Mouse (Mus musculus) C2C12 (cell line): ENCODE measurements around the gene Jade1. TPM values are rescaled to one million over a fixed set of nuclear protein-coding genes. Genes with fewer than 3 reads are reported as not detected.

Source experiments
- H3K27me3 ChIP-seq: one replicate; pipeline ENCODE4 v1.6.1; 2011; ENCODE audit not compliant: control insufficient read depth, insufficient read depth, insufficient read length
- H3K36me3 ChIP-seq: one replicate; pipeline ENCODE4 v1.6.1; 2011; ENCODE audit not compliant: control insufficient read depth, insufficient read depth
- H3K4me3 ChIP-seq: one replicate; pipeline ENCODE4 v1.5.1; 2011; ENCODE audit warnings: mild to moderate bottlenecking, control low read depth; ENCODE audit not compliant: poor library complexity, insufficient read depth, severe bottlenecking
- H3K79me2 ChIP-seq: one replicate; pipeline ENCODE4 v1.6.1; 2011; ENCODE audit not compliant: control insufficient read depth, insufficient read depth
- H3K79me3 ChIP-seq: one replicate; pipeline ENCODE4 v1.6.1; 2011; ENCODE audit warnings: low read depth, control low read depth
- H3ac ChIP-seq: one replicate; pipeline ENCODE3; 2011; ENCODE audit warnings: low read depth; ENCODE audit not compliant: control insufficient read depth, insufficient read length
- CEBPB ChIP-seq: IDR thresholded peaks from one replicate; pipeline ENCODE4 v1.6.1; 2011; ENCODE audit warnings: low read depth, mild to moderate bottlenecking, control low read depth, moderate library complexity
- CTCF ChIP-seq: IDR thresholded peaks from one replicate; pipeline ENCODE4 v1.5.1; 2011; ENCODE audit not compliant: control insufficient read depth, insufficient read depth, insufficient read length
- FOSL1 ChIP-seq: IDR thresholded peaks from one replicate; pipeline ENCODE4 v1.8.0; 2011; ENCODE audit warnings: mild to moderate bottlenecking, low read length; ENCODE audit not compliant: poor library complexity, insufficient read depth, severe bottlenecking
- MAX ChIP-seq: IDR thresholded peaks from one replicate; pipeline ENCODE4 v1.6.1; 2011; ENCODE audit warnings: mild to moderate bottlenecking, control low read depth
- MYOD1 ChIP-seq: IDR thresholded peaks from one replicate; pipeline ENCODE4 v1.6.1; 2011; ENCODE audit warnings: low read depth; ENCODE audit not compliant: control insufficient read depth, insufficient read length
- MYOG ChIP-seq: IDR thresholded peaks from one replicate; pipeline ENCODE4 v1.6.1; 2011; ENCODE audit not compliant: control insufficient read depth, insufficient read length; ENCODE audit errors: extremely low read depth
- USF1 ChIP-seq: IDR thresholded peaks from one replicate; pipeline ENCODE4 v1.6.1; 2011; ENCODE audit warnings: low read depth, mild to moderate bottlenecking, control low read depth, moderate library complexity
- polyA plus RNA-seq: library from polyadenylated mRNA; unstranded; fragments of >200 nt; fragmentation: generic; extraction: Trizol; gene quantifications from one replicate; pipeline ENCODE4 v1.2.1, GENCODE M21; 2012; ENCODE audit warnings: missing spikeins

Jade1 gene
- polyA plus RNA-seq, 1 experiment, result 25.1 TPM

- no peak overlapping the region for H3ac ChIP-seq
- no peak overlapping the region for H3K4me3 ChIP-seq
- peaks cover 13% of the 10 kb centered on the region for H3K36me3 ChIP-seq
- no peaks in the 10 kb centered on the region for H3K27me3 ChIP-seq
- TF ChIP-seq CEBPB, result no peak
- no peak for TF ChIP-seq FOSL1
- no peak for TF ChIP-seq MYOG
- TF ChIP-seq MYOD1, result no peak
- no peak for TF ChIP-seq MAX
- TF ChIP-seq USF1, result no peak
- TF ChIP-seq CTCF, result no peak
- peaks cover 76% of the 10 kb centered on the region for H3K79me3 ChIP-seq
- H3K79me2 ChIP-seq, result peaks cover 100% of the 10 kb centered on the region
Observed at GRCm38 (mm10) chr3:41580401-41581323, 25.1 kb downstream of the Jade1 start.

- Histone ChIP-seq H3K4me3 (no peak overlapping the region), H3K27me3 (no peaks in the 10 kb centered on the region), H3K36me3 (peaks cover 13% of the 10 kb centered on the region), H3K79me3 (peaks cover 69% of the 10 kb centered on the region), H3K79me2 (peaks cover 100% of the 10 kb centered on the region), H3ac (no peak overlapping the region)
- TF ChIP-seq CTCF, result no peak
- TF ChIP-seq MAX, result no peak
- no peak for TF ChIP-seq CEBPB
- TF ChIP-seq MYOG, result no peak
- TF ChIP-seq MYOD1, result no peak
- TF ChIP-seq USF1, result no peak
- no peak for TF ChIP-seq FOSL1
Observed at GRCm38 (mm10) chr3:41581436-41581835, 25.9 kb downstream of the Jade1 start.

- Histone ChIP-seq H3K27me3 (no peaks in the 10 kb centered on the region), H3ac (no peak overlapping the region), H3K79me2 (peaks cover 100% of the 10 kb centered on the region), H3K79me3 (peaks cover 61% of the 10 kb centered on the region), H3K36me3 (peaks cover 13% of the 10 kb centered on the region), H3K4me3 (no peak overlapping the region)
- TF ChIP-seq USF1 (no peak), MAX (no peak), FOSL1 (no peak), MYOG (no peak), CEBPB (no peak), MYOD1 (no peak), CTCF (no peak)
Observed at GRCm38 (mm10) chr3:41582256-41582655, 26.7 kb downstream of the Jade1 start.

GRCm38 (mm10) chr3:41583092-41583491 is 27.6 kb downstream of the Jade1 start:
- TF ChIP-seq USF1 (no peak), CTCF (no peak), MAX (no peak), MYOD1 (no peak), FOSL1 (no peak), MYOG (no peak), CEBPB (no peak)
- peaks cover 13% of the 10 kb centered on the region for H3K36me3 ChIP-seq

GRCm38 (mm10) chr3:41583621-41584020 is 28.1 kb downstream of the Jade1 start:
- Histone ChIP-seq H3K79me2 (peaks cover 100% of the 10 kb centered on the region), H3K36me3 (peaks cover 13% of the 10 kb centered on the region)

More at GRCm38 (mm10) chr3:41583092-41583491, 27.6 kb downstream of the Jade1 start:
- Histone ChIP-seq H3K27me3 (no peaks in the 10 kb centered on the region), H3ac (no peak overlapping the region), H3K79me2 (peaks cover 100% of the 10 kb centered on the region), H3K4me3 (no peak overlapping the region), H3K79me3 (peaks cover 60% of the 10 kb centered on the region)

More at GRCm38 (mm10) chr3:41583621-41584020, 28.1 kb downstream of the Jade1 start:
- no peak overlapping the region for H3ac ChIP-seq
- no peak for TF ChIP-seq MYOD1
- TF ChIP-seq CEBPB, result no peak
- TF ChIP-seq MAX, result no peak
- no peak for TF ChIP-seq MYOG
- H3K4me3 ChIP-seq, result no peak overlapping the region
- no peaks in the 10 kb centered on the region for H3K27me3 ChIP-seq
- H3K79me3 ChIP-seq, result peaks cover 57% of the 10 kb centered on the region
